Mouse (Mus musculus): Measurements from ENCODE around the gene Rptor. TPM values are rescaled to one million over a fixed set of nuclear protein-coding genes. Genes with fewer than 3 reads are reported as not detected.

The Rptor gene
- polyA plus RNA-seq, 1 experiment from 2014 or later, result 18.3 TPM

- no peak overlapping the region for H3K9ac ChIP-seq (replicated peaks)
- no peak overlapping the region for H3K4me2 ChIP-seq (replicated peaks)
- peaks cover 38% of the 10 kb centered on the region for H3K27me3 ChIP-seq
- no peaks in the 10 kb centered on the region for H3K36me3 ChIP-seq
- H3K4me1 ChIP-seq, result peaks cover 57% of the 10 kb centered on the region
- H3K4me3 ChIP-seq, result no peak overlapping the region
- H3K27ac ChIP-seq (replicated peaks), result no peak overlapping the region
- no peak for ATAC-seq (ENCODE audit: low FRiP score, low read depth)
- 57% methylated on average over 8 of the region's 8 CpGs for WGBS
- H3K9me3 ChIP-seq, result no peaks in the 10 kb centered on the region
Observed at GRCm38 (mm10) chr11:119939073-119939710, 336.5 kb downstream of the Rptor start.

- Histone ChIP-seq H3K4me1 (peaks cover 59% of the 10 kb centered on the region), H3K4me2 (replicated peaks) (no peak overlapping the region), H3K27ac (replicated peaks) (no peak overlapping the region), H3K27me3 (peaks cover 42% of the 10 kb centered on the region), H3K4me3 (no peak overlapping the region), H3K9ac (replicated peaks) (no peak overlapping the region), H3K9me3 (no peaks in the 10 kb centered on the region), H3K36me3 (no peaks in the 10 kb centered on the region)
- no peak for ATAC-seq (ENCODE audit: low FRiP score, low read depth)
- 68% methylated on average over 4 of the region's 4 CpGs for WGBS
Observed at GRCm38 (mm10) chr11:119939711-119940106, 337.0 kb downstream of the Rptor start.

- Histone ChIP-seq H3K4me1 (peaks cover 59% of the 10 kb centered on the region), H3K4me2 (replicated peaks) (no peak overlapping the region), H3K36me3 (no peaks in the 10 kb centered on the region), H3K27ac (replicated peaks) (no peak overlapping the region), H3K9me3 (no peaks in the 10 kb centered on the region), H3K9ac (replicated peaks) (0 out of 2 replicates have a peak overlapping the region, but pooled peaks have one; percentile 25), H3K27me3 (peaks cover 46% of the 10 kb centered on the region), H3K4me3 (no peak overlapping the region)
- 68% methylated on average over 11 of the region's 11 CpGs for WGBS
- ATAC-seq (ENCODE audit: low FRiP score, low read depth), result no peak
Observed at GRCm38 (mm10) chr11:119940142-119940541, 337.4 kb downstream of the Rptor start.

GRCm38 (mm10) chr11:119941794-119942193, 339.1 kb downstream of the Rptor start:
- Histone ChIP-seq H3K9me3 (no peaks in the 10 kb centered on the region), H3K27me3 (peaks cover 49% of the 10 kb centered on the region), H3K36me3 (no peaks in the 10 kb centered on the region), H3K4me1 (peaks cover 46% of the 10 kb centered on the region), H3K9ac (replicated peaks) (peak overlapping the region; percentile 52), H3K27ac (replicated peaks) (peak overlapping the region; percentile 30; the same call in 1 of the 2 replicates), H3K4me3 (peak overlapping the region; percentile 54), H3K4me2 (replicated peaks) (peak overlapping the region; percentile 93)
- no peak for ATAC-seq (ENCODE audit: low FRiP score, low read depth)
- WGBS, result 8% methylated on average over 8 of the region's 8 CpGs

GRCm38 (mm10) chr11:119942201-119942726, 339.6 kb downstream of the Rptor start:
- WGBS, result under 1% methylated on average over 34 of the region's 43 CpGs
- H3K4me1 ChIP-seq, result peaks cover 43% of the 10 kb centered on the region
- ATAC-seq (ENCODE audit: low FRiP score, low read depth), result peak; percentile 12

GRCm38 (mm10) chr11:119942727-119943427, 340.2 kb downstream of the Rptor start, which contains the start of gene Baiap2:
Gene Baiap2 (plus strand): TSS chr11:119942763.
- Histone ChIP-seq H3K36me3 (no peaks in the 10 kb centered on the region), H3K4me2 (replicated peaks) (peak within 1 kb of the TSS; percentile 93), H3K9ac (replicated peaks) (peak within 1 kb of the TSS; percentile 68), H3K4me3 (peak within 1 kb of the TSS; percentile 54), H3K9me3 (no peaks in the 10 kb centered on the region), H3K4me1 (peaks cover 38% of the 10 kb centered on the region), H3K27ac (replicated peaks) (peak within 1 kb of the TSS; percentile 30), H3K27me3 (peaks cover 49% of the 10 kb centered on the region)
- ATAC-seq (ENCODE audit: low FRiP score, low read depth), result peak; percentile 97
- under 1% methylated on average over 61 of the region's 79 CpGs for WGBS

More at GRCm38 (mm10) chr11:119942201-119942726, 339.6 kb downstream of the Rptor start:
- Histone ChIP-seq H3K36me3 (no peaks in the 10 kb centered on the region), H3K4me2 (replicated peaks) (peak overlapping the region; percentile 93), H3K27me3 (peaks cover 49% of the 10 kb centered on the region), H3K9me3 (no peaks in the 10 kb centered on the region), H3K9ac (replicated peaks) (peak overlapping the region; percentile 52), H3K27ac (replicated peaks) (peak overlapping the region; percentile 30), H3K4me3 (peak overlapping the region; percentile 54)

GRCm38 (mm10) chr11:119943428-119943988, 340.8 kb downstream of the Rptor start:
- 8% methylated on average over 32 of the region's 32 CpGs for WGBS
- ATAC-seq (ENCODE audit: low FRiP score, low read depth), result peak; percentile 10; the same call in 1 of the 2 replicates
- H3K27me3 ChIP-seq, result peaks cover 47% of the 10 kb centered on the region
- peak overlapping the region; percentile 68 for H3K9ac ChIP-seq (replicated peaks)
- peak overlapping the region; percentile 54 for H3K4me3 ChIP-seq
- H3K9me3 ChIP-seq, result no peaks in the 10 kb centered on the region
- H3K36me3 ChIP-seq, result no peaks in the 10 kb centered on the region
- H3K27ac ChIP-seq (replicated peaks), result no peak overlapping the region
- H3K4me1 ChIP-seq, result peaks cover 33% of the 10 kb centered on the region
- peak overlapping the region; percentile 93 for H3K4me2 ChIP-seq (replicated peaks)

- Histone ChIP-seq H3K27me3 (peaks cover 35% of the 10 kb centered on the region), H3K27ac (replicated peaks) (no peak overlapping the region), H3K4me3 (no peak overlapping the region), H3K4me2 (replicated peaks) (no peak overlapping the region), H3K36me3 (no peaks in the 10 kb centered on the region), H3K9ac (replicated peaks) (no peak overlapping the region), H3K9me3 (no peaks in the 10 kb centered on the region), H3K4me1 (peaks cover 25% of the 10 kb centered on the region)
- WGBS, result 96% methylated on average over 7 of the region's 7 CpGs
- no peak for ATAC-seq (ENCODE audit: low FRiP score, low read depth)
Observed at GRCm38 (mm10) chr11:119945343-119945742, 342.6 kb downstream of the Rptor start.

GRCm38 (mm10) chr11:119947426-119947825, 344.7 kb downstream of the Rptor start:
- WGBS, result 97% methylated on average over 1 of the region's 1 CpGs
- Histone ChIP-seq H3K27ac (replicated peaks) (no peak overlapping the region), H3K4me1 (peaks cover 12% of the 10 kb centered on the region), H3K9me3 (no peaks in the 10 kb centered on the region), H3K4me3 (no peak overlapping the region), H3K27me3 (peaks cover 20% of the 10 kb centered on the region), H3K36me3 (no peaks in the 10 kb centered on the region), H3K9ac (replicated peaks) (no peak overlapping the region), H3K4me2 (replicated peaks) (no peak overlapping the region)
- no peak for ATAC-seq (ENCODE audit: low FRiP score, low read depth)

GRCm38 (mm10) chr11:119947897-119948296, 345.2 kb downstream of the Rptor start:
- Histone ChIP-seq H3K27me3 (peaks cover 20% of the 10 kb centered on the region), H3K9me3 (no peaks in the 10 kb centered on the region), H3K4me3 (no peak overlapping the region), H3K9ac (replicated peaks) (no peak overlapping the region), H3K4me1 (peaks cover 12% of the 10 kb centered on the region), H3K4me2 (replicated peaks) (no peak overlapping the region), H3K36me3 (no peaks in the 10 kb centered on the region), H3K27ac (replicated peaks) (no peak overlapping the region)
- 57% methylated on average over 2 of the region's 2 CpGs for WGBS
- no peak for ATAC-seq (ENCODE audit: low FRiP score, low read depth)

GRCm38 (mm10) chr11:119948305-119948704, 345.6 kb downstream of the Rptor start:
- no peak overlapping the region for H3K27ac ChIP-seq (replicated peaks)
- peaks cover 20% of the 10 kb centered on the region for H3K27me3 ChIP-seq
- H3K4me3 ChIP-seq, result no peak overlapping the region
- peaks cover 11% of the 10 kb centered on the region for H3K4me1 ChIP-seq
- no peak overlapping the region for H3K4me2 ChIP-seq (replicated peaks)
- no peaks in the 10 kb centered on the region for H3K36me3 ChIP-seq
- no peaks in the 10 kb centered on the region for H3K9me3 ChIP-seq
- WGBS, result 64% methylated on average over 4 of the region's 4 CpGs
- no peak for ATAC-seq (ENCODE audit: low FRiP score, low read depth)
- H3K9ac ChIP-seq (replicated peaks), result no peak overlapping the region

- H3K36me3 ChIP-seq, result no peaks in the 10 kb centered on the region
- no peak overlapping the region for H3K9ac ChIP-seq (replicated peaks)
- H3K4me1 ChIP-seq, result peaks cover 6% of the 10 kb centered on the region
- no peak overlapping the region for H3K27ac ChIP-seq (replicated peaks)
- no peaks in the 10 kb centered on the region for H3K9me3 ChIP-seq
- H3K27me3 ChIP-seq, result peaks cover 15% of the 10 kb centered on the region
- H3K4me3 ChIP-seq, result no peak overlapping the region
- no peak overlapping the region for H3K4me2 ChIP-seq (replicated peaks)
- no peak for ATAC-seq (ENCODE audit: low FRiP score, low read depth)
- WGBS, result 89% methylated on average over 2 of the region's 2 CpGs
Observed at GRCm38 (mm10) chr11:119948803-119949202, 346.1 kb downstream of the Rptor start.

All from midbrain, embryonic 12.5 days (tissue).